In the genomic region with DNA sequence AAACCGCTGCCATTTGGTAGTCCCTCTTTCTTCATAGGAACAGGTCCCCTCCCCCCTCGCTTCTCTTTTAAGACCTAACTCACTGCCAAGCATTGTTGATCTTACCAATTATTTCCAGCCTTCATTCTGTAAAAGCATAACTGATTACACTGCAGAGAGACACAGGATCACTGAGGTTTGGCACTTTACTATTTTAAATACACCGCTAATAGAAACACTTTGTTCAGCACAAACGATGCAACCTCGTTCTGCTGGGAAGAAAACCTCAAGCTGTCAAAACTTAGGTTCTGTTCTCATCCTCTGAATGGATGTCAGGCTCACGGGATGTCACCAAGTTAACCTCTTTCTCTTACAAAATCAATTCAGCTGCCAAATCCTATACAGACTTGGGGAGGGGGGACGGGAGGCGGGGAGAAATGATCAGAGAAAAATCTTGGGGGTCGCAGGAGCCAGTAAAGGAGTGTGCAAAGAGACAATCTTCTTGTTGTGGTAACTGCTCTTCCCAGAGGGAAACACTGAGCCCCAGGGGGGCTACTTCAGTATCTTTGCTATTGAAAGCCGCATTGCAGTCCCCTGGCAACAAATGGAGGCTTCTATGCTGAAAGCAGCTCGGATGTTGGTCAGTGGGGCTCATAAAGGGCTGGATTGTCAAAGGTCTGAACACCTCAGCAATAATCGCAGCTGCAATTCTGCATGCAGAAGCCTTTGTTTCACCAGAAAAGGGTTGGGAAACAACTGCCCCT, we compare ENCODE assay signal across 8 mouse cellular contexts. TPM values are rescaled to one million over a fixed set of nuclear protein-coding genes. Genes with fewer than 3 reads are reported as not detected.
A peak's percentile ranks its signal among the peaks of the same experiment; 100 is the strongest.
DNase-seq lines count a peak whose midpoint lies in the region; ATAC-seq and TF ChIP-seq lines count a peak whose summit lies in the region.

No protein-coding gene starts in this region.

- no peaks in the 10 kb centered on the region for H3K27me3 ChIP-seq in lung, embryonic 14.5 days (ENCODE audit: insufficient read depth, low read length)
- no peaks in the 10 kb centered on the region for H3K27me3 ChIP-seq in intestine, postnatal 0 days (replicated peaks; ENCODE audit: control insufficient read depth, insufficient read depth, low read length)
- H3K27me3 ChIP-seq in stomach, embryonic 14.5 days (ENCODE audit: control insufficient read depth, insufficient read depth, low read length): no peaks in the 10 kb centered on the region

- TF ChIP-seq CTCF in lung, embryonic 14.5 days (IDR thresholded peaks at IDR 0.05; ENCODE audit: low read depth): no peak
- no peak for TF ChIP-seq CTCF in intestine, postnatal 0 days (IDR thresholded peaks at IDR 0.05; ENCODE audit: low read depth)

- DNase-seq in adrenal gland, postnatal 14 days: peak; percentile 29
- DNase-seq in adrenal gland, adult 8-10 months: no peak
- DNase-seq in lung, embryonic 14.5 days: peak; percentile 35
- DNase-seq in lung, postnatal 25 days (ENCODE audit: low spot score): no peak
- no peak for DNase-seq in thymus, postnatal 14 days

- no peaks in the 10 kb centered on the region for H3K4me1 ChIP-seq in lung, embryonic 14.5 days (ENCODE audit: insufficient read depth)
- H3K4me1 ChIP-seq in intestine, postnatal 0 days (replicated peaks; ENCODE audit: control insufficient read depth, insufficient read depth, low read length): no peaks in the 10 kb centered on the region
- 0 out of 2 replicates have a peak, but pooled peaks cover 2% of the 10 kb centered on the region for H3K4me1 ChIP-seq in stomach, embryonic 14.5 days (ENCODE audit: control insufficient read depth, insufficient read depth, low read length)

- no peak for ATAC-seq in lung, embryonic 14.5 days (ENCODE audit: insufficient read depth)
- ATAC-seq in intestine, postnatal 0 days: no peak
- no peak for ATAC-seq in stomach, embryonic 14.5 days (ENCODE audit: insufficient number of reproducible peaks, insufficient read depth, low FRiP score, low read depth)
- ATAC-seq in CD4-positive, CD25-positive, alpha-beta regulatory T cell, adult 4 months: no peak

- H3K36me3 ChIP-seq in lung, embryonic 14.5 days (ENCODE audit: insufficient read depth): no peaks in the 10 kb centered on the region
- H3K36me3 ChIP-seq in intestine, postnatal 0 days (ENCODE audit: control insufficient read depth, insufficient read depth): no peaks in the 10 kb centered on the region
- no peaks in the 10 kb centered on the region for H3K36me3 ChIP-seq in stomach, embryonic 14.5 days (ENCODE audit: control insufficient read depth, insufficient read depth, low read length)

- H3K4me3 ChIP-seq in lung, embryonic 14.5 days (ENCODE audit: low read depth, low read length): peak overlapping the region; percentile 13; the same call in 1 of the 2 replicates
- H3K4me3 ChIP-seq in intestine, postnatal 0 days (ENCODE audit: low read depth, low read length): no peak overlapping the region
- peak overlapping the region; percentile 20 for H3K4me3 ChIP-seq in stomach, embryonic 14.5 days (ENCODE audit: low read depth, low read length)

- no peaks in the 10 kb centered on the region for H3K9me3 ChIP-seq in lung, embryonic 14.5 days (ENCODE audit: low read depth, low read length)
- H3K9me3 ChIP-seq in intestine, postnatal 0 days (ENCODE audit: control insufficient read depth): no peaks in the 10 kb centered on the region
- H3K9me3 ChIP-seq in stomach, embryonic 14.5 days (ENCODE audit: control insufficient read depth, low read depth, low read length): no peaks in the 10 kb centered on the region

- 10% methylated on average over 12 of the region's 12 CpGs for WGBS in lung, embryonic 14.5 days
- 16% methylated on average over 12 of the region's 12 CpGs for WGBS in intestine, postnatal 0 days
- 10% methylated on average over 12 of the region's 12 CpGs for WGBS in stomach, embryonic 14.5 days

- peak overlapping the region; percentile 48 for H3K4me2 ChIP-seq in lung, embryonic 14.5 days
- peak overlapping the region; percentile 31 for H3K4me2 ChIP-seq in intestine, postnatal 0 days (replicated peaks; ENCODE audit: low read depth)
- H3K4me2 ChIP-seq in stomach, embryonic 14.5 days (replicated peaks; ENCODE audit: low read depth, low read length): peak overlapping the region; percentile 39

- peak overlapping the region; percentile 10; the same call in 1 of the 2 replicates for H3K9ac ChIP-seq in lung, embryonic 14.5 days
- no peak overlapping the region for H3K9ac ChIP-seq in intestine, postnatal 0 days (ENCODE audit: low read depth, low read length)
- H3K9ac ChIP-seq in stomach, embryonic 14.5 days (replicated peaks; ENCODE audit: low read depth, low read length): no peak overlapping the region

- no peak overlapping the region for H3K27ac ChIP-seq in lung, embryonic 14.5 days (ENCODE audit: low read depth)
- H3K27ac ChIP-seq in intestine, postnatal 0 days (ENCODE audit: low read depth, low read length): no peak overlapping the region
- no peak overlapping the region for H3K27ac ChIP-seq in stomach, embryonic 14.5 days (ENCODE audit: low read length)

RNA-seq across cellular contexts. Expression of a gene that starts 30.9 kb away (rescaled TPM):
- total RNA-seq in adrenal gland, postnatal 14 days (2021): 110 and 118 TPM in 2 replicates
- total RNA-seq in adrenal gland, adult 8-10 months (2022): 100 to 1,000 TPM; 135 to 205 (median 162) TPM
- 163 and 164 TPM in 2 replicates for polyA plus RNA-seq in lung, embryonic 14.5 days (2014; fragmentation: Nextera tagmentation; extraction: Ambion mirVana)
- 45.2 and 52.9 TPM in 2 replicates for polyA plus RNA-seq in intestine, postnatal 0 days (2015; fragmentation: Nextera tagmentation; extraction: Ambion mirVana)
- 142 and 148 TPM in 2 replicates for polyA plus RNA-seq in stomach, embryonic 14.5 days (2014; fragmentation: Nextera tagmentation; extraction: Ambion mirVana)
- polyA plus RNA-seq in CD4-positive, CD25-positive, alpha-beta regulatory T cell, adult 4 months (2017; shearing (Covaris generic)): 10 to 100 TPM; 52.8 to 57.7 TPM

Comparison
In these comparisons a context has a peak if more than half of its experiments do, and no peak if none do; other contexts are left out.
1. DNase-seq: peak in adrenal gland, postnatal 14 days (single experiment) and lung, embryonic 14.5 days (single experiment); none in adrenal gland, adult 8-10 months (single experiment), lung, postnatal 25 days (single experiment) and thymus, postnatal 14 days (single experiment).
2. Peak in every context shown above with its lines, with median percentiles within 50 percentile points of each other: H3K4me2 ChIP-seq.